Mouse (Mus musculus): Measurements from ENCODE around the gene Rapgef5.

Gene Rapgef5

DNA sequence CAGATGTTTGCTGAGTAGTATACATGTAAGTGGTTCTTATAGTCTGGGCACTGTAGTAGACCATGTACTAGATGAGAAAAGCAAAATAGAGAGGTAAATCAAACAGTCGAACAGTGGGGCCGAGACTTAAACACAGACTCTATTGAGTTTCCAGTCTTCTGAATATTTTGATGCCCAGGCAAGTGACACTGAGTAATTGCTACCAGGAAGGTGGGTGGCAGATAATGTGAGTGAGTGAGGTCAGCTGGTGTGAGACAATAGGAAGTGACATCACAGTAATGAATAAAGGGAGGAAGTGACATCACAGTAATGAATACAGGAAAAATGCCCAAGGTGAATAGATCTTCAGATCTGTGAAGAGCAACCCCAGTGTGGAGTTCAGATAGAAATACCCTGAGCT, at the start of gene Rapgef5:
Rapgef5 (plus strand) TSS at position 301 of the 400 bp plus-strand sequence.
- no peak for DNase-seq

- DNase-seq: no peak
These were observed 48.0 kb upstream of the Rapgef5 start for GRCm38 (mm10) chr12:117468329-117468728.

DNA sequence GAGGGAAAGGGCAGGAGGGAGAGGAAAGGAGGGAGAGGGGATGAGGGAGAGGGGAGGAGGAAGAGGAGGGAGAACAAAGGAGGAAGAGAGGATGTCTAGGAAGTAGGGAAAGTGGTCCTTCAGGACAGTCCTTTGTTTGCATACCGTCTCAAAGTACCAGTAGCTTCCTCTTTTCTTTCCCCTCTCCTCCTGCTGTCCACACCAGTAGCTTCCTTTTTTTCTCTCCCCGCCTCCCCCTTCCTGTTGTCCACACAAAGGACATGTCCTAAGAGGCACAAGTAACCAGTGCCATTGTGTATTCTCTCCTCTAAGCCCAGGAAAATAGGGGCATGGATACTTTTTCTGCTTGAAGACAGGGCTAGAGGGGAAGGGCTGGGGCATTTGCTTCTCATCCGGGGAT, 37.3 kb upstream of the Rapgef5 start:
- no peak for DNase-seq

DNA sequence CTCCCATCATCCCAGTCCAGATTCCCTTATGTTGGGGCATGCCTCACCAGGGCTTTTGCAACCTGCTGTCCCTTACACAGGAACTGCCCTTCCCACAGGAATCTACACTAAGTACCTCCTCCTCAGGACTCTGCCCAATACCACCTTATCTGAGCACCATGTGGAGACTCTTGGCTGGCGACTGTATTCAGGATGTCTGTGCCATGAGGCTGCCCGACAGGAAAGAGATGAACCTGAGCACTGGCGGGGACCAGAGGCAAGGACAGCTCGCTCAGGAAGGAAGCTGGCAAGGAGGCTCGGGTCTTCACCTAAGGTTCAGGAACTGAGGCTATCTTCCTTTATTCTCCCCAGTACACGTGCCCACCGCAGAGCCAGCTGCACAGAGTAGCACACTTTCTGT, 36.6 kb upstream of the Rapgef5 start:
- DNase-seq: peak in 1 of 2 experiments; percentile 15

DNA sequence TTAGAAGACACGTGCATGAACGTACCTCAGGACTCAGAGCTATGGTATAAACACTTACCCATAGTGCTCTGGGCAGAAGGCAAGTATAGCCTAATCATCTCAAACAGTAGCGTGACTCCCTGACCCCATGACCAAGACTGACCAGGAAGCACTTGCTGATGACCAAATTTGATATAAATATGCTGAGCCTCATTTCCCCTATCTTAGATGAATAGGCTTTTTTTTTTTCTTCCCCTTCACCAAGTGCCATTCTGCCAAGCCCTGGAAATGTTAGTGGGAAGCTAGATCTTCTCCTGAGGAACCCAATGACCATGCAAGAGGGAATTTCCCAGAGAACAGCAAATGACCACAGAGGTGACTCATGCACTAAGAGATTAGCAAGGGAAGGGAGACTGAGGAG, 35.3 kb upstream of the Rapgef5 start:
- DNase-seq: no peak

DNA sequence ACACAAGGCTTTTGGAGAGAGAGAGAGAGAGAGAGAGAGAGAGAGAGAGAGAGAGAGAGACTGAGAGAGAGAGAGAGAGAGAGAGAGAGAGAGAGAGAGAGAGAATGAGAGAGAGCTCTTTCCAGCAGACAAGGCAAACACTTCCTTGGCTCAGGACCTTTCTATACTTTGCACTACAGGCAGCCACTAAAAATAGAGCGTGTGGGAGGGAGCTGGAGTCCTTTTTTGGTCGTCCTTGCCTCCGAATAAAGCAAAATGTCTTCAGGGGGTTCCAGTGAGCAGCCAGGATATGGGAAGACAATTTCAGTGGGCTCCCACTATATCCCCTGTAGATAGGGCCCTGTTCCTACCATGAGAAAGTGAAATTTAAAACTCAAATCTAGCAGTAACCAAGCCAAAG, 33.6 kb upstream of the Rapgef5 start:
- DNase-seq: no peak

GRCm38 (mm10) chr12:117486118-117487057, 29.9 kb upstream of the Rapgef5 start:
- peak in 1 of 2 experiments; percentile 22 for DNase-seq

- DNase-seq: no peak
These were observed 19.6 kb upstream of the Rapgef5 start for GRCm38 (mm10) chr12:117496501-117497176.

GRCm38 (mm10) chr12:117497361-117497760, 18.9 kb upstream of the Rapgef5 start:
- no peak for DNase-seq

- no peak for DNase-seq
These were observed 17.0 kb upstream of the Rapgef5 start for GRCm38 (mm10) chr12:117499242-117499641.

DNA sequence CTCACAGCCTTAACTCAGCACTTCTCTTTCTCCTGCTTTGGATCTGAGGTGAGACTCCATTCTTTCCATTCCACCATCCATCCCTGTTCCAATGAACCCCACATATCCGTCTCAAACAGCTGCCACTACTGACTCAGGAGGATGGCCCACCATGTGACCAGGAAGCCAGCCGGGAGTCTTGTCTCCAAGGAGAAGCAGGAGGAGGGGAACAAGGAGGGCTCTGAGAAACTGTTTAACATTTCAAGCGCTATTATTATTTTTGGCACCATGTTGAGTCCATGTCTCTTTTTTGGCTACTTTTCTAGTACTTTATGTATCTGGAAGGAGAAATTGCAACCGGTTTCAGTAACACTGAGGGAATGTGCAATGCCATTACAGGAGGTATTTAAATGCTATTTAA, 15.1 kb upstream of the Rapgef5 start:
- peak; percentile 35 to 47 for DNase-seq

DNA sequence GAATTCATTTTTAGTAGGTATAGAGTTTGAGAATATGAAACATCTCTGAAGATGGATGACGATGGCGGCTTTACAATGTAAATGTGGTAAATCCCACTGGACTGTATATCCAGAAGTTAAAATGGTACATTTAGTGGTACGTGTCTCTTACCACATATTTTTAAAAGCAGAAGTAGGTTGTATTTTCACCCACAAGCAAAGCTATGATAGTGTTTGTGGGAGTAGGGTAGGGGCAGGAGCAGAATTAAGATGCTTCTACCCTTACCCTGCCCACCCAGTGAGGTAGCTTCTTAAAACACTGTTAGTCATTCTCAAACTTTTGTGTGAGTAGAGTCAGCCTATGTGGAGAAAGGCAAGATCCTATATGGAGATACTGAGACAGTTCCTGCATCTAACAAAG, 13.4 kb upstream of the Rapgef5 start:
- DNase-seq: no peak

- DNase-seq: no peak
These were observed 11.1 kb upstream of the Rapgef5 start for GRCm38 (mm10) chr12:117505163-117505562.

DNA sequence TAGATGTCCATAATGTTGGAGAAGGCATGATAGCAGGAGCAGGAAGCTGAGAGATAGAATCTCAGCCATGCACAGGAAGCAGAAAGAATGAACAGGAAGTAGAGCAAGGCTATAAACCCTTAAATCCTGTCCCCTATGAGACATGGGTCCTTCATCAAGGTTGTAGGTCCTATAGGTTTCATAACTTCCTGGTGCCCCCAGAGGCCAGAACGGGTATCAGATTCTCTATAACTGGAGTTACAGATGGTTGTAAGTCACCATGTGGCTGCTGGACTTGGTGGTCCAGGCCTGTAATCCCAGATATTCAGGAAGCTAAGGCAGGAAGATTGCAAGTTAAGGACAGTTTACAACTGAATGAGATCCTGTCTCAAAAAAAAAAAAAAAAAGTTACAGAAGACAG, 8.5 kb upstream of the Rapgef5 start:
- DNase-seq: no peak

- no peak for DNase-seq
These were observed 6.4 kb upstream of the Rapgef5 start for GRCm38 (mm10) chr12:117509919-117510318.

- no peak for DNase-seq
These were observed 3.8 kb upstream of the Rapgef5 start for GRCm38 (mm10) chr12:117512468-117512867.

DNA sequence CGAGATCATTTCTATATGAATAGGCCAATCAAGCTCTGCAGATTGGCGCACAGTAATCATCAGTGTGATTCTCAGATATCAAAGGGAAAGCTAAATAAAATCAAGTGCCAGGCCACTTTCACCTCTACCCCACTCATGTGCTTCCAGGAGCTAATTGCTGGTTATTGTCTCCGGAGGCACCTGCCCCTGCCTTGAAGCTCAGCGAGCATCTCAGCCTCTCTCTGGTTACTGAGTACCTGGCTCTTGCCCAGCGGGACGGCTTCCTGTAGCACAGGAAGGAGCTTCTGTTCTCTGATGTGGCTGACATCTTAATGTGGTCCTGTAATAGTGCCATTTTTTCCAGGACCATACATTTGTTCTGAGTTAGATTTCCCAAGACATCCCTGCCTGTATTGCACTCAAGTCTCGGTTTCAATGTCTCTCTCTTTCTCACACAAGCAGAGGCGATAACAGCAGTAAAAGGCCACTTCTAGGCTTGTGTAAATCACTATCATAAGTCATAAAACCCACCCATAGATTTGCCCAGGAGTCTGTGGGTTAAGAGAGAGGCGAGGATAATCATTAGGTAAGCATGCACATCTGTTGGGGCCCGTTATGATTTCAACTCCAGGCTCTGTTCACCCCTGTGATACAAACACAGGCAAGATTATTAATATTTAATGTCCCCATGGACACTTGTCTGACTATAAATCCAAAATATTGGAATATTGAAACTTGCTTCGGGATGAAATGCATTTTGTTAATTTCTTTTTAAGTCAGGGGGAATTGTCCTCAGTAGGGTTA, 2.9 kb upstream of the Rapgef5 start:
- DNase-seq: peak in 1 of 2 experiments; percentile 37

DNA sequence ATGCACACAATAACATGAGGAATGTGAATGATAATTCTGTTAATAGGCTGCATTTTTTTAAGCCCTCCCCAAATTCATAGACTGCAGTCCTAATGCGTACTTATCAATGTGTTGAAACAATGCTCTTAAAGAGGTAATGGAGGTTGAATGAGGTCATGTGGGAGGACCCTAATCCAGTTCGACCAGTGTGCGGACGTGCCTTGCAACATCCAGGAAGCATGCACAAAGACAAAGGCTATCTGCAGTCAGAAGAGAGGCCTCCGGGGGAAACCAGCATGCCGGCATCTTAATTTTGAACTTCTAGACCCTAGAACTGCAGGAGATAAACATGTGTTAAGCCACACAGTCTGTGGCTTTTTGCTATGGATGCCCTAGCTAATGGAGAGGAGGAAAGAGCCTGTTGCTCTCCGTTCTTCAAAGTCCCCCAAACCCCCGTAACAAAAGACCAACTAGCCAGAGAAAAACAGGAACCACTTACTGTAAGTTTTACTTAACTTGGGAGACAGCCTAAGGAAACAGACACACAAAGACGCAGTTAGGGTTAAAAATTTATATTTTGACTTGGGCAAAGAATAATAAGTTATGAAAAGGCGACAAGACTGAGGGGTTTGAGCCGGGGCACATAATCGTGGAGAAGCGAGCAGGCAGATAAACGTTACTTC, 1.1 kb downstream of the Rapgef5 start:
- DNase-seq: no peak

DNA sequence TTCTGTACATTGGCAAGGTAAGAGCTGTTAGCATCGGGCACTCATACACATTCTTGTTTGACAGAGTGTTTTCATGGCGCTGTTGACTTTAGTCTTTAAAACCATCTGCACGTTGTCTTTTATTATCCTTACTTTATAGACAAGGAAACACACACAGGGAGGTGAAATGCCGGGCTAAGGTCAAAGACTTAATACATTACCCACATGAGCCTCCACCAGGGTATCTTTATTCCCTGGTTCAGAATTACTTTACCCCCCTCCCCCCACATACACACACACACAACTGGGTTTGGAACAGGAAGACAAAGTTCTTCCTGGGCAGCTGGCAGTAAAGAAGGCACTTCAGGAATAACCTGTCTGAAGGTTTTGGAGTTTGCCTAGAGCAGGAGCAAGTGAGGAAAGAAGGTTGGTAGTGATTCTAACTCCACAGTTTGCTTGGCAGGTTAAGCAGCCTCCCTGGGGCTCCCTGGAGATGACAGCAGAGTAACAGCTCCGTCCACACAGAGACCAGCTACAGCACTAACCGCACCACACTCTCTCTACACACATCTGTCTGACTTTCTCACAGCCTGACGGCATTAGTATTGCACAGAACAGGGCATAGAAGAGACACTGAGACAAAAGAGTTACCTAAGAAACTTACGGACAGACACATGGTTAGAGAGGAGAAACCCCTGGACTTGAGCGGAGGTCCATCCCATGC, 8.2 kb downstream of the Rapgef5 start:
- DNase-seq: no peak

DNA sequence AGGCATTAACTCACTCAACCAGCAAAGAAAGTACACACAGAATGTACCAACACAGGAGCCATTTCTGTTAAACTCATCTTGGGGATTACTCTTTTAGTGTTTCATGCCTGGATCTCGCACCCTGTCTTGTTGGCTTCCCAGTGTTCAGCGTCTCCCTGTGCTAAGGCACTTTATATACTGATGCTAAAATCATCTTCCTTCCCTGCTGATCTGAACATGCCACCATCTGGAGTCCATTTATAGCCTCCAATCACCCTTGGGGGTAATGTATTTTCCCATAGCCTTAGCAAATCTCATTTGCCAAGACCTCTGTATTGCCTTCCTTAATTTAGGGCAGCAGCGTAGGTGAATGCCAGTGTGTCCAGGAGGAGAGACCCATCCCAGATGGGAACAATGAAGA, 11.6 kb downstream of the Rapgef5 start:
- DNase-seq: no peak

- no peak for DNase-seq
These were observed 12.3 kb downstream of the Rapgef5 start for GRCm38 (mm10) chr12:117528509-117529145.
